Mouse (Mus musculus) testis, postnatal 10 days (tissue): ENCODE measurements around the gene Vps35l.

ENCODE experiments used
- DNase-seq: peaks from one replicate; pipeline ENCODE4 v3.0.0; 2021; ENCODE audit warnings: low spot score

The Vps35l gene

GRCm38 (mm10) chr7:118738730-118739129 lies 1.3 kb upstream of the Vps35l start:
- no peak for DNase-seq

GRCm38 (mm10) chr7:118740532-118741338 lies 709 bp downstream of the Vps35l start:
- peak; percentile 98 for DNase-seq

- no peak for DNase-seq
Measured at GRCm38 (mm10) chr7:118742278-118742677, 2.3 kb downstream of the Vps35l start.

GRCm38 (mm10) chr7:118744766-118745165 lies 4.7 kb downstream of the Vps35l start:
- DNase-seq, result no peak

DNA sequence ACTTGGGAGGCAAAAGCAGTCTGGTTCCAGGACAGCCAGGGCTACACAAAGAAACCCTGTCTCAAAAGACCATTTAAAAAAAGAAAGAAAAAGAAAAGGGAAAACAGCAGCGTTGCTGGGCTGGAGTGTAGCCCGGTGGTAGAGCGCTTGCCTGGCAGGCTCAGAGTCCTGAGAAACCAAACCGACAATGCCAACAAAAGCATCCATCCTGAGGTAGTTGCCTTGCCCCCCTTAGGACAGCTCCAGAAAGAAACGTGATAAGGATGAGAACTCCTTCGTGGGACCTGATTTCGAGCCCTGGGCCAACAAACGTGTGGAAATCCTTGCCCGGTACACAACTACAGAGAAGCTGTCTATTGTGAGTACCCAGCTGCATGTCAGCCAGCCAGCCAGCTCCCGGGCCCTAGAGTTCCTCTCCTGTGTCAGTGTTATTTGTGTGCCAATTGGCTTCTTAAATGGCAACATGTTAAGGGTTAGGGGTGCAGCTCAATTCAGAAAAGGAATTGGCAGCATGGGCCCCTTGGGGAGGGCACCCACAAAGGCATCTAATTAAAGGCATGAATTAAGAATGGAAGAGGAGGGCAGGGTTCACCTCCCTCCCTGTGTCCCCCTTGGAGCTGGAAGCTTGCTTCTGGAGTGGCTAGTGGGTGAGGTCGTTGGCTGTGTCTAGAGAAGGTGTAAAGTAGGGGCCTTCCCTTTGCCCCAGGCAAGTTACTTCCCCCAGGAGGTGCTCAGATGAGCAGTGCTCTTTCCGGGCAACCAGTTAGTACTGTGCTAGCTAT lies 8.1 kb downstream of the Vps35l start:
- no peak for DNase-seq

GRCm38 (mm10) chr7:118749706-118750105 lies 9.7 kb downstream of the Vps35l start:
- no peak for DNase-seq

- no peak for DNase-seq
Measured at GRCm38 (mm10) chr7:118751625-118752024, 11.6 kb downstream of the Vps35l start.

GRCm38 (mm10) chr7:118755756-118756155 lies 15.7 kb downstream of the Vps35l start:
- DNase-seq, result no peak

GRCm38 (mm10) chr7:118756490-118757265 lies 16.7 kb downstream of the Vps35l start:
- no peak for DNase-seq

- no peak for DNase-seq
Measured at GRCm38 (mm10) chr7:118758369-118758768, 18.3 kb downstream of the Vps35l start.

GRCm38 (mm10) chr7:118759372-118759771 lies 19.3 kb downstream of the Vps35l start:
- DNase-seq, result no peak

DNA sequence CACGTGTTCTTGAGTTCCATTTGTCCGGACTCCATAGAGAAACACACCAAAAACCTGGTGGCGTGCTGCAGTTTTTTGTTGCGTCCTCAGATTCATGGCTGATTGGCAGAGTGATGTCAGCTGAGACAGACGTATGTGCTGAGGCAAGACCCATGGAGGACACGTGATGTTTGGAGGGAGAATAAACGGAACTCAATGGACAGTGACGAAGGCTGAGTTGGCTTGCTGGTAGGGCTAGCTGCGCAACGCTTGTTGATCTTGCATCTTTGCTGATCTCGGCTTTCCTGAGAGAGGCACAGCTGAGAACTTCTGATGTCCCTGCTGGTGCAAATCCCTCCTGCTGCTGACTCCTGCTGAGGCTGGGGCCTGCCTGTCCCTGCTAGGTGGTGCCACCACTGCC lies 23.9 kb downstream of the Vps35l start:
- no peak for DNase-seq

DNA sequence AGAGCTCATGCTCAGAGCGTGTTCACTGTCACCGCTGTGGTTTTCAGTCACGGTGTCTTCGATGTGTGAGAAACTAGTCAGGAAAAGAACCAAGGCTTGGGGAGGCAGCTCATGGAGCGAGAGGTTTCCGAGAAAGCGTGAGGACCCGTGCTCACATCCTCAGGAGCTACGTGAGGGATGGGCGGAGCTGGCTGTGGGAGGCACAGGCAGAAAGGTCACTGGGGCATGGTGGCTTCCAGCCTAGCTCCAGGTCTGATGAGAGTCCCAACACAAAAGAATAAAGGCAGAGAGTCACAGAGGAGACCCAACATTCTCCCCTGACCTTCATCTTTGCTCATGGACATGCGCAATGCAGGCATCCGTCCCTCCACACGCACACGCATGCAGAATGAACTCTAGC lies 24.7 kb downstream of the Vps35l start:
- no peak for DNase-seq

DNA sequence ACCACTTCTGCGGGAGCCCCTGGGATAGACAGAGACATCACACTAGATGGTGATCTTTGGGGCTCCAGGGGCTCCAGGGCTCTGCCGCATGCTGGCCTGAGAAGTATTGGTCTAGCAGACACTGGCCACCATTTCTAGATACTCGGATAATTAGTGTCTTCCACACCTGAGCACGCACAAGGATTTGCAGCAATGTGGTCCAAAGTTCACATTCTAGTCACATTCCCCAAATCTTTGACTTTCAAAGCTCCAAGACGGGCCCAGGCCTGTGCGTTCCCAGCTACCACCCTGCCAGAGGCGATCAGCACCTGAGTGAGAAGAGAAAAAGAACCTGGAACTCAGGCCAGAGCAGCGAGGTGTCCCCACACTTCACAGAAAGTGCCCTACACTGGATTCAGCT lies 25.6 kb downstream of the Vps35l start:
- no peak for DNase-seq

GRCm38 (mm10) chr7:118766119-118766833 lies 26.2 kb downstream of the Vps35l start:
- peak; percentile 81 for DNase-seq

GRCm38 (mm10) chr7:118766834-118767224 lies 26.8 kb downstream of the Vps35l start:
- no peak for DNase-seq

- DNase-seq, result no peak
Measured at GRCm38 (mm10) chr7:118769208-118769607, 29.2 kb downstream of the Vps35l start.

- no peak for DNase-seq
Measured at GRCm38 (mm10) chr7:118769655-118770054, 29.6 kb downstream of the Vps35l start.

DNA sequence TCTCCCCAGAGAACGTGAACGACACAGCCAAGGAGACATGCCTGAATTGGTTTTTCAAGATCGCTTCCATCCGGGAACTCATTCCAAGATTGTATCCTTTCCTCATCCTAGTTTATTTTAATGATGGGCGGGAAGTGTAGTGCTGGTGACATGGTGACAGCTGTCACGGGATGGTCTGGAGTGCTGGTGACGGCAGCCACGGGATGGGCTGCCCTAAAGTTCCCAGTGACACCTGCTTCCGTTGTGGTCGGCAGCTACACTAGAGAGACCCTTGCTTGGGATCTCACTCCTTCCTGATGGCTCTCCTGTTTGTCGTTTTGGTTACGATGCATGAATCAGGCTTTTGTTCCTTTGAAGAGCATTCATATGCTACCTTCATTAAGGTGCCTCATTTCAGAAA lies 33.0 kb downstream of the Vps35l start:
- no peak for DNase-seq

- DNase-seq, result no peak
Measured at GRCm38 (mm10) chr7:118775991-118776390, 36.0 kb downstream of the Vps35l start.

GRCm38 (mm10) chr7:118776491-118776890 lies 36.5 kb downstream of the Vps35l start:
- DNase-seq, result no peak
